Mouse (Mus musculus) left cerebral cortex, adult 2 months (tissue): ENCODE measurements around the gene Arhgef10l. TPM values are rescaled to one million over a fixed set of nuclear protein-coding genes. Genes with fewer than 3 reads are reported as not detected.

Source experiments
- DNase-seq, 2 experiments: peaks; one replicate each; pipeline ENCODE4 v3.0.0; 2021 to 2022; ENCODE audit warnings: low spot score in 2 of 2, mixed read lengths in 1 of 2; ENCODE audit errors: extremely low spot score in 1 of 2
- H3K27ac ChIP-seq: fragments of 200-600 bp; 2 replicates; pipeline ENCODE4 v1.8.1; 2022
- H3K4me3 ChIP-seq: fragments of 200-600 bp; 2 replicates; pipeline ENCODE4 v1.8.1; 2022
- CTCF ChIP-seq: fragments of 200-600 bp; IDR thresholded peaks from 2 replicates; pipeline ENCODE4 v1.8.1; 2022; ENCODE audit warnings: antibody characterized with exemption, mild to moderate bottlenecking, moderate library complexity
- intact Hi-C: fragments of 180-260 bp; cut with DNase I; formaldehyde crosslinking; loops from one replicate; pipeline ENCODE4 v1.15.1; 2025
- total RNA-seq, 2 experiments: library from RNA; stranded (reverse); gene quantifications; 2 replicates each; pipeline ENCODE4 v1.2.3; 2021

The Arhgef10l gene
- total RNA-seq, 2 experiments from 2014 or later: 63.2 to 71.5 TPM

DNA sequence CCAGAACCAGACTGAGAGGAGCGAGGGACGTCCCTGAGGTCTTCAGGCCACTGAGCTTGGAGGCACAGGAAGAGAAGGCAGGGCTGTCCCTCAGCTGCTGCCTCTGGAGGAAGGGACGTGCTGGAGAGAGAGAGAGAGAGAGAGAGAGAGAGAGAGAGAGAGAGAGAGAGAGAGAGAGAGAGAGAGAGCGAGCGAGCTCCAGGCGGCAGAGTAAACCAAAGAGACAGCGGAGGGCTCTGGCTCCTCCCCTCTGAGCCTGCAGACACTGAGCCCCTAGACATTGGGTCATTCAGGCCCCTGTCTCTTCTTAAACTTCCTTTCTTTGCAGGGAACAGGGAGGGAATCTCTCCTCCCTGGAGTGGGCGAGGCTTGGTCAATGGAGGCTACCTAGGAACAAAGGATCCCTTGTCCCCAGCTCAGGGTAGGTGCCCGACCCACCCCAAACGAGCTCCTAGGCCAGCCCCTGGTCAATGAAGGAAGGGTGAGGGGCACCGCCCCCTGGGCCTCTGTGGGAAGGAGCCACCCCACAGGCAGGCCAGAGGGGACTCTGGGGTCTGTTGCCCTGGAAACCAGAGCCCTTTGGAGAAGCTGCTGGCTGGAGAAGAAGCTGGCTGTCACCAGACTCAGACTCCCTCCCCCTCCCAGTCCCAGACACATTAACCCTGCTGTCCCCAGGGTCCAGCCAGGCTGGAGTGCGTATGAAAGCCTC, 41.2 kb downstream of the Arhgef10l start:
- Histone ChIP-seq H3K27ac (no peak overlapping the region; the same call in 1 of the 2 replicates), H3K4me3 (no peak overlapping the region)
- no peak for TF ChIP-seq CTCF
- DNase-seq: peak; percentile 32 to 62
- intact Hi-C loops: loop anchor here (2.0 kb wide), 1 partner anchor 32 kb away; no protein-coding TSS in a partner anchor

DNA sequence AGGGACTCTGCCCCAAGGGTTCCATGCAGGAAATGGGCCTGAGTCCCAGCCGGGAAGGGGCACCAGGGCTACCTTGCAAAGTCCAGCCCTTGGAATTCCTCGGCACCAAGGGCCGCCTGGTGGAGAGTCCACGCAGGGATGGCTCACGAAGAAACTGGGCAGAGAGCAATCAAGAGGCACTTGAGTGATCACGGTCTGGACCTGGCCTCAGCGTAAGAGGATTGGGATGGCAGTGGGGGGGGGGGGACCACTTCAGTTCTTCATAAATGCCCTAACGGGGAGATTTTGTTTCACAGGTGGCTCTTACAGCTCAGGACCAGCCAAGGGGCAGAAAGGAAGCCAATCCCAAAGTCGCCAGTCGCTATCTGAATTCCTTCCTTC, 41.7 kb downstream of the Arhgef10l start:
- TF ChIP-seq CTCF: no peak; the same call in 1 of the 2 replicates
- no peak overlapping the region for H3K4me3 ChIP-seq
- peak overlapping the region; percentile 73 for H3K27ac ChIP-seq
- DNase-seq: no peak
- intact Hi-C loops: loop anchor here (2.0 kb wide), 1 partner anchor 33 kb away; no protein-coding TSS in a partner anchor

DNA sequence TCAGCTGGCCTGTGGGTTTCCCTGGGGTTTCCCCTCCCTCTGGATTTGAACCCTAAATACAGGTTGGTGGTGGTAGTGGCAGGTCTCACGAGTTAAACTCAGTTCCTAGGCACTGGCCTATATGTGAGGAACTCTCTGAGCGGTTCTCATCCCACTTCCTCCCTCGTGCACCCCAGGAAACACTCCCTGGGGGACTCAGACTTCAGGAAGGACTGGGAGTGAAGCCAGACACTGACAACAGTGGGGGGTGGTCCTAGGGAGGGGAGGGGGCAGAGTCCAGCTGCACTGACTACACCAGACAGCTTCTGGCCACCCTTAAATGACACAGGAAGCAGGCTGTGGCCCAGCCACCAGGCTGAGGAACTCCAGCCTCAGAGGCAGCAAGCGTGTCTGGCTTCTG, 43.0 kb downstream of the Arhgef10l start:
- TF ChIP-seq CTCF: no peak
- no peak for DNase-seq
- intact Hi-C loops: no loop called here

DNA sequence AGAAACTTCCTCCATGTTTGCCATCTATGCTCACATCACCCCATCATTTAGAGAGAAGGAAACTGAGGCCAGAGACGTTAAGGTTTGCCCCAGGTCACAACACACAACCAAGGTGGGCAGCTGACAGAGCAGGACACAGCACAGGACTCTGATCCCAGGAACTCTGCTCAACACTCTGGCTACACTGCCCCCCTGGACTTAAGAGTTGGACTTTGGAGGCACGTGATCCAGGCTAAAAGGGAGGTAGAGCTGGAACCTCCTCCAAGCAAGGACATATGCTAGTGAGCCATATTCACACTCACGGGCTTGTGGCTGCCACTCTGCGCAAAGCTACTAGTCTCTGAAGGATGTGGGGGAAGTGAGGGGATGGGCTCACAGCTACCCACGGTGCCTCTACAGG, 45.3 kb downstream of the Arhgef10l start:
- TF ChIP-seq CTCF: no peak

More for the DNA sequence above, 43.0 kb downstream of the Arhgef10l start:
- Histone ChIP-seq H3K27ac (peak overlapping the region; percentile 32; the same call in 1 of the 2 replicates), H3K4me3 (no peak overlapping the region)

DNA sequence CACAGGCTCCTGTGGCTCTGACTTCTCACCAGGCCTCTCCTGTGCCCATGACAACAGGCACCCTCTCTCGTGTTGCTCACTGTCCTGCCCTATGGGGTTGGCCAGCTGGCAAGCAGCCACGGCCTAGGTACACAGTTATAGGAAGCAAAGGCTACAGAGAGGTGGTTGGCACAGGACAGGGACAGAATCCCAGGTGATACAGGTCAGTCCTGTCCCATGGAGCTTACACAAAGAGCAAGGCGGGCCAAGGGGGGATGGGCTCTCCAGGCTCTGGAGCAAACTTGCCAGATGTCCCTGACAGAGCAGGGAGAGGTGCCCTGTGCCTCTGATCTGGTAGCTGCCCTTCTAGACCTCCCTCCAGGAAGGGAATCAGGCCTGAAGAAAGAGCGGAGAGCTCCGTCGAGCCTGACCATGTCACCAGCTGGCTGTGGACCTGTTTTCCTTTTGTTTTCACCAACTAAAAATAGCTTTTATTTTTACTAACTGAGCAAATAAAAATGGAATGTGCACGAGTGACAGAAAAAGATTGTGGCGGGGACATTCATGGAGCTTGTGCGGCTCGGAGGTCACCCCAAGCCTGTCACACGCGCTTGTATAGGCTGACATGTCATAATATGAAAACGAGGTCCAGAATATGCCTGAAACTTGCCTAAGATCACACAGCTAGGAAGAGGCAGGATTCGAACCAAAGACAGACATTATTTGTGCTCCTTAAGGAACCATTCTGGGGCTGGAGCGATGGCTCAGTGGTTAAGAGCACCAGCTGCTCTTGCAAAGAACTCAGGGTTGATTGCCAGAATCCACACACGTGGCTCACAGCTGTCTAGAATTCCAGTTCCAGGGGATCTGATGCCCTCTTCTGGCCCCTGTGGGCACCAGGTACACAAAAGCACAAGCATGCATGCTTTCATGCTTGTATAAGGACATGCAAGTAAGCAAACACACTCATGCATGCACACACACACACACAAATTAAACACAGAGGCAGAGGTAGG, 48.1 kb downstream of the Arhgef10l start:
- Histone ChIP-seq H3K4me3 (no peak overlapping the region), H3K27ac (0 out of 2 replicates have a peak overlapping the region, but pooled peaks have one; percentile 28)
- peak; percentile 15; the same call in 1 of the 2 replicates for TF ChIP-seq CTCF
- DNase-seq: no peak
- intact Hi-C loops: no loop called here

More for the DNA sequence above, 45.3 kb downstream of the Arhgef10l start:
- DNase-seq: no peak
- intact Hi-C loops: no loop called here
- Histone ChIP-seq H3K4me3 (no peak overlapping the region), H3K27ac (no peak overlapping the region)

DNA sequence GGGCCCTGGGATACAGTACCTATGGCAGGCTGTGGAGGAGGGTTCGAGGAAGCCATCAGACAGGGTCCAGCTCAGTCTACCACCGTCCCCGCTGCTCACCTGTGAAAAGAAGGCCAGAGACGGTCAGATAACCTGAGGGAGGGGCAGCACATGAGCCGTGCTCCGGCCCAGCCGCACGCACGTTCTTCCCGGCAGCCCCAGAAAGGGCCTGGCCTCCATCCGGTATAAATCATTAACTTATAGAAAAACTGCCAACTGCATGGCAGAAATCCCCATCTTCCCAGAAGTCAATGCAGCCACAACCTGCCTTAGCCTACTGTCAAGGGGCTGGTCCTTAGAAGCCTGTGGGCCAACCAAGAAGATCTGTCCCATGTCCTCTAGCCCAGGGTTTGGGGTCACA, 48.9 kb downstream of the Arhgef10l start:
- no peak for TF ChIP-seq CTCF
- Histone ChIP-seq H3K4me3 (no peak overlapping the region), H3K27ac (no peak overlapping the region)
- intact Hi-C loops: no loop called here
- no peak for DNase-seq

DNA sequence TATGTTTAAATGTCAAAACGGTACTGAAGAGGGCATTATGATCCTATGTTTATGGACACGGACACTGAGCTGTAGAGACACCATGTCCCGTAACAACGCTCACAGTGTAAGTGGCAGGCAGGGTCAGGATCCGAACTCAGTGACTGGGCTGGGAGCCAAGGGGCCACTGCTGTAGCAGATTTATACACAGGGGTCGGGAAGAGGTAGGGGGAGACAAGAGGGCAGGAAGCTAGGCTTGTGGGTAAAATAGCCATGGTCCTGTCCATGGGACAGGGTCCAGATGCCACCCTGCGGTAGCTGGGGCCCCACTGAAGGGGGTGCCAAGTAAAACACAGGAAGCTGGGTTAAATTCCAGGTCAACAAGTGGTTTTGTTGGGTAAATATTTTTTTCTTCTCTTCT, 49.6 kb downstream of the Arhgef10l start:
- TF ChIP-seq CTCF: no peak
- no peak overlapping the region for H3K4me3 ChIP-seq
- intact Hi-C loops: no loop called here
- H3K27ac ChIP-seq: no peak overlapping the region
- no peak for DNase-seq

DNA sequence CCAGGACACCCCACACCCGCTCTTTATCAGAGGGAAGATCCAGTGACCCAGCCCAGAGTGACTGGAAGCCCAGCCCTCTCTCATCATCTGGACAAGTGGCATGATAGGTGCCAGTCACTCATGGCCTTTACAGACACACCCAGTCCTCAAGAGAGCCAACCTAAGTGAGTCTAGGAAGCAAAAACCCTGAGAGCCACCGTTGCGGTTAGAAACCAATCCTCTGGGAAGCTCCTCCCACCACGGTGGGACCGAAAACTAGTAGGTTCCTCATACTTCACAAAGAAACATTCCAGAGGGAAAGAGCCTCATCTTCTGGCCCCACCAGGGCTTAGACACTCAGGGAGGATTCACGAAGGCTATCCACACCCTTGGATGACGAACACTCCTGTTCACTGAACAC, 50.0 kb downstream of the Arhgef10l start:
- Histone ChIP-seq H3K27ac (no peak overlapping the region), H3K4me3 (no peak overlapping the region)
- no peak for TF ChIP-seq CTCF
- intact Hi-C loops: no loop called here
- DNase-seq: no peak

DNA sequence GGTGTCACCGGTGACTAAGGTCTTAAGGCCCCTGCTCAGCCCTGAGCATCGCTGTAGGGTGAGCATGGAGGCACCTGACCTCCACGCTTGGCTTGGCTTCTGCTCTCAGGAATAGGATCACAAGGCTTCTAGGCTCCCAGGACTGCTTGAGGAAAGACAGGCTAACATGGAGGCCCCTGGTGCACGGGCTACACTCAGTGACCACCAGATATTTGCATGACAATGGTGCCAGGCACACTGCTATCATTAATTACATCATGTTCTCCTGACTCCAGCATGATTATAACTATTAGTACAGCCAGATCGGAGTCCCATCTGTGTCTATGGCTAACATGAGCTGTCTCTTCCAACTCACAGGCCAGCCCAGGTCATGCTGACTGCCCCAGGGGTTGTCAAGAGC, 51.3 kb downstream of the Arhgef10l start:
- no peak for TF ChIP-seq CTCF
- DNase-seq: no peak
- no peak overlapping the region for H3K27ac ChIP-seq
- H3K4me3 ChIP-seq: no peak overlapping the region
- intact Hi-C loops: no loop called here

DNA sequence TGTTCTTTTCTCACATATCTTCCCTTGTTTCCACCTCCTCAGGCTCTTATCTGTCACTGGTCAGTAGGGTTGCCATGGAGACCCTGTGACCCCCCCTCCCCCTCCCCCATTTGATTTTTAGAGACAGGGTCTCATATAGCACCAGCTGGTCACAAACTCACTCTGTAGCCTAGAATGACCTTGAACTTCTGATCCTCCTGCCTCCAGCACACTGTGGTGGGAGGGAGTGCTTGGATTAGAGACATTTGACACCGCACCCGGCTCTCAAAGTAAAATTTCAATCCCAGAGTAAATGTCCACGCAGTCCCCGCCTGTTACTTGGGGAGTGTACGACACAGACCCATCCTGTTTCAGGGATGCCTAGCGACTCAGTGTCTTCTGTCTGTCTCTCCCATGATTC, 51.7 kb downstream of the Arhgef10l start:
- H3K4me3 ChIP-seq: no peak overlapping the region
- TF ChIP-seq CTCF: no peak
- H3K27ac ChIP-seq: no peak overlapping the region
- intact Hi-C loops: no loop called here
- DNase-seq: no peak

DNA sequence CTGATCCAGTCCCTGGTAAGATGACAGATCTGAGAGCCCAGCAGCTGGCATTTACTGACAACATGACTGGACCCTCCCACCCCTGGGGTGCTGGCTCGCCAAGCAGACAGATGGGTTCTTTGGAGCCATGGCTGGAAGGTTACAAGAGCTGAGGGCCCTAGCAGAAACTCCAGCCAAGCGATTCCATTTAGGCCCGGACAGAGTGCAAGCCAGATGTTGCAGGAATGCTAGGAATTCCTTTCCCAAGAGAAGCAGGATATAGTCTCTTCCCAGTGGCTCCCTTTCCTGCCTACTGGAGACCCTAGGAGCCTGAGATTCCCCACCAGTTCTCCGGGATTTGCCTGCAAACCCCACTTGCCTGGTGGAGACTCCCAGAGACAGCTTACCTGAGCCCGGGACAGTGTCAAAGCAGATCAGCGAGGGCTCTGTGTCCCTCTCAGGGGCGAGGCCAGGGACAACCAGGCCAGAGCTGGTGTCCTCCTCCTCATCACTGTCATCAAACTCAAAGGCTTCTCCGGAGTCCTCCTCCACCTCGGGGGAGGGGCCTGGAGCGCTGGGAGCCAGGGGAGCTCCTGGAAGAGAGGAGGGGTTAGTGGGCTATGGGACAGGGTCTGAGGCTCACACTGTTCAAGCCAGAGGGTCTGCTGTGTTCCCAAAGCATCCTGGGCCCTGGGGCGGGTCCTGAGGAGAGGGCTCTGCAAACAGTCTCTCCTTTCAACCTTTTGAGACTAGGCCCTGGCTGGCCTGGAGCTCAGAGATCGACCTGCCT, 54.8 kb downstream of the Arhgef10l start:
- Histone ChIP-seq H3K27ac (no peak overlapping the region), H3K4me3 (no peak overlapping the region)
- no peak for DNase-seq
- intact Hi-C loops: no loop called here
- TF ChIP-seq CTCF: no peak
